Mouse (Mus musculus): ENCODE data around the gene H2-M11. TPM values are rescaled to one million over a fixed set of nuclear protein-coding genes. Genes with fewer than 3 reads are reported as not detected.

Gene H2-M11
- not detected in 2 replicates for polyA plus RNA-seq (2016; fragmentation: Nextera tagmentation; extraction: Ambion mirVana)

- Histone ChIP-seq H3K27ac (no peak within 1 kb of the TSS), H3K9ac (replicated peaks) (no peak within 1 kb of the TSS), H3K9me3 (no peaks in the 10 kb centered on the region), H3K4me1 (replicated peaks) (no peaks in the 10 kb centered on the region), H3K27me3 (no peaks in the 10 kb centered on the region), H3K4me2 (no peak within 1 kb of the TSS), H3K4me3 (replicated peaks) (no peak within 1 kb of the TSS), H3K36me3 (no peaks in the 10 kb centered on the region)
- ATAC-seq (ENCODE audit: insufficient number of reproducible peaks, insufficient read depth, low FRiP score, low TSS enrichment, low read depth): no peak
- 68% methylated on average over 3 of the region's 3 CpGs for WGBS
Observed at GRCm38 (mm10) chr17:36546775-36547174, at the start of gene H2-M11. TSS of gene H2-M11 (plus strand) at chr17:36547075.

GRCm38 (mm10) chr17:36500435-36500834, 46.4 kb upstream of the H2-M11 start:
- H3K9me3 ChIP-seq: 0 out of 2 replicates have a peak, but pooled peaks cover 4% of the 10 kb centered on the region
- 35% methylated on average over 1 of the region's 1 CpGs for WGBS
- no peak overlapping the region for H3K4me3 ChIP-seq (replicated peaks)
- no peaks in the 10 kb centered on the region for H3K36me3 ChIP-seq
- no peaks in the 10 kb centered on the region for H3K4me1 ChIP-seq (replicated peaks)
- H3K9ac ChIP-seq (replicated peaks): no peak overlapping the region
- H3K4me2 ChIP-seq: no peak overlapping the region
- H3K27me3 ChIP-seq: no peaks in the 10 kb centered on the region
- no peak for ATAC-seq (ENCODE audit: insufficient number of reproducible peaks, insufficient read depth, low FRiP score, low TSS enrichment, low read depth)
- H3K27ac ChIP-seq: no peak overlapping the region

- H3K9ac ChIP-seq (replicated peaks): no peak overlapping the region
- no peaks in the 10 kb centered on the region for H3K4me1 ChIP-seq (replicated peaks)
- H3K36me3 ChIP-seq: no peaks in the 10 kb centered on the region
- no peaks in the 10 kb centered on the region for H3K9me3 ChIP-seq
- no peak overlapping the region for H3K4me2 ChIP-seq
- H3K27me3 ChIP-seq: no peaks in the 10 kb centered on the region
- no peak overlapping the region for H3K27ac ChIP-seq
- no peak for ATAC-seq (ENCODE audit: insufficient number of reproducible peaks, insufficient read depth, low FRiP score, low TSS enrichment, low read depth)
- H3K4me3 ChIP-seq (replicated peaks): no peak overlapping the region
Observed at GRCm38 (mm10) chr17:36503910-36504309, 43.0 kb upstream of the H2-M11 start.

Other genes with a start within 250 kb of the H2-M11 start
- not detected in 2 replicates for gene H2-M10.1, start 220.9 kb upstream of the H2-M11 start, polyA plus RNA-seq (2016; fragmentation: Nextera tagmentation; extraction: Ambion mirVana)
- not detected in 2 replicates for gene H2-M10.3, start 178.7 kb upstream of the H2-M11 start, polyA plus RNA-seq (2016; fragmentation: Nextera tagmentation; extraction: Ambion mirVana)
- not detected in 2 replicates for gene H2-M10.4, start 84.7 kb upstream of the H2-M11 start, polyA plus RNA-seq (2016; fragmentation: Nextera tagmentation; extraction: Ambion mirVana)
- gene H2-M9, start 95.6 kb downstream of the H2-M11 start, polyA plus RNA-seq (2016; fragmentation: Nextera tagmentation; extraction: Ambion mirVana): not detected in 2 replicates
- not detected in 2 replicates for gene H2-M1, start 125.1 kb downstream of the H2-M11 start, polyA plus RNA-seq (2016; fragmentation: Nextera tagmentation; extraction: Ambion mirVana)
- not detected in 2 replicates for gene H2-M10.5, start 225.8 kb downstream of the H2-M11 start, polyA plus RNA-seq (2016; fragmentation: Nextera tagmentation; extraction: Ambion mirVana)

Measured in limb, embryonic 12.5 days (tissue).